Mouse (Mus musculus) thymus, adult 2 months (tissue): Measurements from ENCODE around the gene Sav1.

ENCODE experiments used
- CTCF ChIP-seq: fragments of 200-500 bp; IDR thresholded peaks from 2 replicates; pipeline ENCODE4 v1.5.1; 2012; ENCODE audit warnings: mild to moderate bottlenecking, control low read depth, low read length, moderate library complexity, borderline replicate concordance; ENCODE audit not compliant: control insufficient read depth, poor library complexity, insufficient read depth; ENCODE audit errors: extremely low read depth
- POLR2A ChIP-seq: fragments of 200-500 bp; IDR thresholded peaks from 2 replicates; pipeline ENCODE4 v1.6.1; 2012; ENCODE audit warnings: mild to moderate bottlenecking, low read length, control low read depth, moderate library complexity; ENCODE audit not compliant: control insufficient read depth, poor library complexity, insufficient read depth; ENCODE audit errors: extremely low read depth

GRCm38 (mm10) chr12:69939291-69939690, 47.5 kb downstream of the Sav1 start:
- TF ChIP-seq CTCF (no peak), POLR2A (no peak)
